Mouse (Mus musculus) ES-E14 (cell line): ENCODE data around the gene Tmem198b. TPM values are rescaled to one million over a fixed set of nuclear protein-coding genes. Genes with fewer than 3 reads are reported as not detected.

Source experiments
- DNase-seq: peaks from one replicate; pipeline ENCODE4 v3.0.0-alpha.2; 2013; ENCODE audit warnings: low read depth, low spot score
- H3K27ac ChIP-seq: 2 replicates; pipeline ENCODE4 v1.5.1; 2012; ENCODE audit warnings: low read depth, mild to moderate bottlenecking, low read length, moderate library complexity, mixed read lengths; ENCODE audit not compliant: poor library complexity, insufficient read depth, severe bottlenecking
- H3K36me3 ChIP-seq: 2 replicates; pipeline ENCODE4 v1.6.1; 2012; ENCODE audit warnings: mild to moderate bottlenecking, low read length, moderate library complexity, mixed read lengths; ENCODE audit not compliant: control insufficient read depth, poor library complexity, insufficient read depth, severe bottlenecking
- H3K4me1 ChIP-seq, 2 experiments: fragments of 150-350 bp in 1 of 2; sonication (generic) in 1 of 2; 2 replicates each; pipeline ENCODE4 v1.6.1; 2012; ENCODE audit warnings: low read length in 2 of 2, mild to moderate bottlenecking in 1 of 2, mixed read lengths in 1 of 2; ENCODE audit not compliant: control insufficient read depth in 2 of 2, insufficient read depth in 2 of 2, poor library complexity in 1 of 2
- H3K4me3 ChIP-seq, 2 experiments: fragments of 150-350 bp in 1 of 2; sonication (generic) in 1 of 2; 2 replicates each; pipeline ENCODE4 v1.5.1; 2012; ENCODE audit warnings: low read length in 2 of 2, low read depth in 1 of 2, mild to moderate bottlenecking in 1 of 2, mixed read lengths in 1 of 2; ENCODE audit not compliant: insufficient read depth in 1 of 2, poor library complexity in 1 of 2, severe bottlenecking in 1 of 2
- H3K9ac ChIP-seq: 2 replicates; pipeline ENCODE4 v1.6.1; 2012; ENCODE audit warnings: low read depth, mild to moderate bottlenecking, low read length, mixed read lengths; ENCODE audit not compliant: poor library complexity, insufficient read depth, severe bottlenecking
- H3K9me3 ChIP-seq: fragments of 150-350 bp; sonication (generic); 2 replicates; pipeline ENCODE4 v1.6.1; 2012; ENCODE audit warnings: low read depth, mild to moderate bottlenecking, low read length; ENCODE audit not compliant: control insufficient read depth, insufficient read depth
- CHD2 ChIP-seq: IDR thresholded peaks from 2 replicates; pipeline ENCODE4 v1.6.1; 2014; ENCODE audit warnings: mild to moderate bottlenecking, low read depth, low read length, inconsistent platforms
- HCFC1 ChIP-seq: IDR thresholded peaks from 2 replicates; pipeline ENCODE4 v1.6.1; 2012; ENCODE audit warnings: low read length, inconsistent platforms, borderline replicate concordance; ENCODE audit not compliant: insufficient read depth
- MAFK ChIP-seq: IDR thresholded peaks from 2 replicates; pipeline ENCODE4 v1.6.1; 2014; ENCODE audit warnings: mild to moderate bottlenecking, low read depth, low read length, inconsistent platforms; ENCODE audit not compliant: insufficient read depth
- ZC3H11A ChIP-seq: IDR thresholded peaks from 2 replicates; pipeline ENCODE4 v1.6.1; 2012; ENCODE audit warnings: low read depth, mild to moderate bottlenecking, inconsistent platforms, low read length, borderline replicate concordance
- ZNF384 ChIP-seq: IDR thresholded peaks from 2 replicates; pipeline ENCODE4 v1.6.1; 2012; ENCODE audit warnings: low read depth, low read length, inconsistent platforms
- in situ Hi-C, 2 experiments: fragments of 600-800 bp; cut with MboI; formaldehyde crosslinking; loops; one replicate each; pipeline ENCODE4 v1.15.1; 2025; ENCODE audit warnings: low sequenced_read_pairs in 2 of 2, inconsistent platforms in 1 of 2; ENCODE audit not compliant: unreplicated experiment in 2 of 2
- total RNA-seq: library from RNA; depleted of rRNA; stranded (reverse); fragments of 300-350 nt; gene quantifications from 2 replicates; pipeline ENCODE4 v1.2.3, GENCODE M21; 2012

Tmem198b gene
- total RNA-seq, 1 experiment: 7.7 TPM

- in situ Hi-C loops: no loop called here
- H3K9ac ChIP-seq: peak within 1 kb of the TSS; percentile 94
- peaks cover 0 to 14% of the 10 kb centered on the region in 2 experiments; a peak in 3 of 4 replicates for H3K4me1 ChIP-seq
- H3K27ac ChIP-seq: peak within 1 kb of the TSS; percentile 83
- peak within 1 kb of the TSS; percentile 90 to 99 for H3K4me3 ChIP-seq
- DNase-seq: no peak
- no peaks in the 10 kb centered on the region for H3K9me3 ChIP-seq
- peaks cover 6% of the 10 kb centered on the region for H3K36me3 ChIP-seq
- TF ChIP-seq MAFK (no peak), ZC3H11A (0 out of 2 replicates have a peak, but pooled peaks have one; percentile 11), ZNF384 (no peak)
Measured at GRCm38 (mm10) chr10:128803771-128804270, 349 bp downstream of the Tmem198b start, which contains the start of gene Dnajc14. Gene Dnajc14 (plus strand): TSS chr10:128804062.

GRCm38 (mm10) chr10:128803361-128803760 is 809 bp downstream of the Tmem198b start:
- H3K9ac ChIP-seq: peak overlapping the region; percentile 60; the same call in 1 of the 2 replicates
- peaks cover 3% of the 10 kb centered on the region; the same call in 1 of the 2 replicates for H3K36me3 ChIP-seq
- in situ Hi-C loops: no loop called here
- TF ChIP-seq ZC3H11A (no peak), MAFK (no peak), ZNF384 (no peak), HCFC1 (no peak), CHD2 (no peak)
- H3K4me3 ChIP-seq: peak overlapping the region; percentile 90 to 99
- no peak overlapping the region for H3K27ac ChIP-seq
- H3K4me1 ChIP-seq: peaks cover 0 to 13% of the 10 kb centered on the region in 2 experiments; a peak in 3 of 4 replicates
- no peak for DNase-seq
- no peaks in the 10 kb centered on the region for H3K9me3 ChIP-seq

- Histone ChIP-seq H3K4me3 (peak overlapping the region in 1 of 2 experiments; percentile 90; a peak in 1 of 4 replicates), H3K9me3 (no peaks in the 10 kb centered on the region), H3K27ac (no peak overlapping the region), H3K36me3 (peaks cover 2% of the 10 kb centered on the region; the same call in 1 of the 2 replicates), H3K4me1 (peaks cover 0 to 12% of the 10 kb centered on the region in 2 experiments; a peak in 3 of 4 replicates), H3K9ac (no peak overlapping the region)
- DNase-seq: no peak
- no peak for TF ChIP-seq HCFC1
- no peak for TF ChIP-seq ZNF384
- TF ChIP-seq MAFK: no peak
- TF ChIP-seq CHD2: no peak
- TF ChIP-seq ZC3H11A: no peak
- in situ Hi-C loops: no loop called here
Measured at GRCm38 (mm10) chr10:128802956-128803355, 1.2 kb downstream of the Tmem198b start.

GRCm38 (mm10) chr10:128801981-128802495 is 2.1 kb downstream of the Tmem198b start:
- peak overlapping the region; percentile 7; the same call in 1 of the 2 replicates for H3K9ac ChIP-seq

More at GRCm38 (mm10) chr10:128801981-128802495, 2.1 kb downstream of the Tmem198b start:
- no peak for DNase-seq
- H3K4me3 ChIP-seq: peak overlapping the region in 1 of 2 experiments; percentile 31; a peak in 2 of 4 replicates
- H3K4me1 ChIP-seq: peaks cover 0 to 12% of the 10 kb centered on the region in 2 experiments; a peak in 3 of 4 replicates
- in situ Hi-C loops: no loop called here
- TF ChIP-seq HCFC1 (no peak), ZC3H11A (no peak), ZNF384 (no peak), MAFK (no peak), CHD2 (no peak)
- peaks cover 2% of the 10 kb centered on the region; the same call in 1 of the 2 replicates for H3K36me3 ChIP-seq
- no peaks in the 10 kb centered on the region for H3K9me3 ChIP-seq
- H3K27ac ChIP-seq: no peak overlapping the region; the same call in 1 of the 2 replicates
